Mouse (Mus musculus): ENCODE data around the gene Ccdc24.

- no peak for TF ChIP-seq USF1 (IDR thresholded peaks at IDR 0.05; ENCODE audit: low read depth, low read length)
- TF ChIP-seq POLR2A (IDR thresholded peaks at IDR 0.05; ENCODE audit: control insufficient read depth in 1 of 2, insufficient read depth in 1 of 2, low read depth in 1 of 2, low read length in 2 of 2, poor library complexity in 1 of 2) = no peak
- TF ChIP-seq CTCF (IDR thresholded peaks at IDR 0.05 in 2 of 3, conservative IDR thresholded peaks at IDR 0.05 in 1 of 3; ENCODE audit: control insufficient read depth in 1 of 3, insufficient read depth in 1 of 3, low read depth in 2 of 3, low read length in 3 of 3, poor library complexity in 1 of 3, severe bottlenecking in 1 of 3) = no peak
- TF ChIP-seq EP300 (IDR thresholded peaks at IDR 0.05; ENCODE audit: low read depth in 1 of 2, low read length in 2 of 2) = no peak
Observed at GRCm38 (mm10) chr4:117889471-117889870, 17.1 kb upstream of the Ccdc24 start.

All from MEL (cell line).